Mouse (Mus musculus) skeletal muscle tissue, adult 2 months (tissue): ENCODE data around the gene Nek10.
"Not testable (repeated sequence)": the region's sequence is repeated elsewhere in the genome, so short reads cannot be mapped to it uniquely, and the experiment has no call there.

Source experiments
- DNase-seq: peaks from one replicate; pipeline ENCODE4 v3.0.0-alpha.2; 2012; ENCODE audit warnings: low read depth, low spot score

Nek10 gene

GRCm38 (mm10) chr14:14984710-14985647 is 181.8 kb downstream of the Nek10 start:
- DNase-seq = peak; percentile 10

- no peak for DNase-seq
Observed at GRCm38 (mm10) chr14:14987403-14987802, 184.2 kb downstream of the Nek10 start.

- no peak for DNase-seq
Observed at GRCm38 (mm10) chr14:14991642-14992041, 188.4 kb downstream of the Nek10 start.

GRCm38 (mm10) chr14:15011408-15011807 is 208.2 kb downstream of the Nek10 start:
- no peak for DNase-seq

GRCm38 (mm10) chr14:15014799-15015198 is 211.6 kb downstream of the Nek10 start:
- no peak for DNase-seq

- not testable (repeated sequence) for DNase-seq
Observed at GRCm38 (mm10) chr14:15030626-15031025, 227.4 kb downstream of the Nek10 start.

- not testable (repeated sequence) for DNase-seq
Observed at GRCm38 (mm10) chr14:15034638-15035037, 231.4 kb downstream of the Nek10 start.

GRCm38 (mm10) chr14:15048186-15048585 is 245.0 kb downstream of the Nek10 start:
- DNase-seq = no peak

- DNase-seq = no peak
Observed at GRCm38 (mm10) chr14:15061496-15061895, 258.3 kb downstream of the Nek10 start.
